Mouse (Mus musculus) bone marrow, adult 2 months (tissue): ENCODE results near the gene Trappc12.

Source experiments
- CTCF ChIP-seq: fragments of 200-500 bp; IDR thresholded peaks from 2 replicates; pipeline ENCODE4 v1.5.1; 2011; ENCODE audit warnings: low read length, control low read depth; ENCODE audit not compliant: control insufficient read depth, insufficient read depth
- POLR2A ChIP-seq: fragments of 200-500 bp; IDR thresholded peaks from 2 replicates; pipeline ENCODE4 v1.6.1; 2011; ENCODE audit warnings: low read depth, mild to moderate bottlenecking, control low read depth, low read length, borderline replicate concordance; ENCODE audit not compliant: control insufficient read depth

GRCm38 (mm10) chr12:28693738-28694137 is 56.5 kb downstream of the Trappc12 start:
- TF ChIP-seq POLR2A (no peak), CTCF (no peak)
